Mouse (Mus musculus): ENCODE measurements around the gene Irf2. TPM values are rescaled to one million over a fixed set of nuclear protein-coding genes. Genes with fewer than 3 reads are reported as not detected.
A peak's percentile ranks its signal among the peaks of the same experiment; 100 is the strongest.

Irf2 gene
- total RNA-seq, 2 experiments from 2014 or later = 29.6 to 36.3 TPM

DNA sequence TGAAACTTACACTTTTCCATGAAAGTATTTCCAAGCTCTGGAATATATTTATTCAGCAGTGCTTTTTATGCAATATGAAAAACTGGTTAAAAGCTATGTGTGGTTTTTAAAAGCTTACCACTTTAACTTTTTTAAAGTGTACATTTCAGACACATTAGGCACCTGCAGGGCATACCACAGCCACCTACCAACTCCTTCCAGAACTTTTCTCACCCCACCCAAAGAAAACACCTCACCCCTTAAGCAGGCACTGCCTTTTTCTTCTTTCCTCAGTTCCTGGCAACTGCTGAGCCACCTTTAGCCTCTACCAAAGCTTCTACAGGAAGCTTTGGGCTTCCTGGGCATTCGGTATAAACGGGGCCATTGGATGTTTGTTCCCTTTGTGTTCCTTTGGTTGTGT, 62.5 kb downstream of the Irf2 start:
- no peak for DNase-seq

DNA sequence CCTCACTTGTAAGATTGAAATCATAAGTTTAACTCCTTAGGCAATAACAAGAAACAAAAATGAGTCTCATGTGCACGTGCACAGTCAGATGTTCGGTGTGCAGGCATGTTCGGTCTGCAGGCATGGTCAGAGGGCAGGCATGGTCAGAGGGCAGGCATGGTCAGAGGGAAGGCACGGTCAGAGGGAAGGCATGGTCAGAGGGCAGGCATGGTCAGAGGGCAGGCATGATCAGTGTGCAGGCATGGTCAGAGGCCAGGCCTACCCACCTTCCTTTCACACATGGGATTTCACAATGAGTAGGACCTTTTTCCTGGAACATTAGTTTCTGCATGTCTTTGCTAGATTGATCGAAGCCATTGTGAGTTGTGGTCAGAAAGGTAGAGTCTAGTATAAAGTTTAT, 65.2 kb downstream of the Irf2 start:
- DNase-seq = no peak

DNA sequence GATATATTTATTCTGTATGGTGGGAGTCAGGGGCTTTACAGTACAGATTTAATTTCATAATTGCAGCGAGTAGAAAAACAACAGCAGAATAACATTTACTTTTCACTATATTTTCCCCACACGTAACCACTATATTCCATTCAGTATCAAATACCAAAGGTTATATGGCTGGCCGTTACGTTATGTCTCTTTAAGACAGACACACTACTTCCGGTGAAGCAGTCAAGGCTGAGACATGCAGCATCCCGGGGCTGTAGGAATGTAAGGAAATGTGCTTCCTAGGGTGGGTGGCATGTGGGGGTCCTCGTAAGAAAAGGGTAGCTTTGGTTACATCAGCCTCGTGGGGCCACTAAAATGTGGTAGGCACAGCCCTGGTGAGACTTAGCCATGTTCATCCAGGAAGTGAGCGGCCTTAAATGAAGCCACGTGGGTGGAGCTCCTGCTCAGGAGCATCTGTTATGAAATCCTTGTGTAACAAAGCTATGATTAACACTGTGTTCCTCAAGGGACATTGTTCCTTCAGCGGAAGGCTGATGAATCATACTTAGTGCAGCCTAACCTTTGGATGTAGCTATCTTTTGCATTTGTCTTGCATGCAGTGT, 71.6 kb downstream of the Irf2 start:
- DNase-seq = no peak

DNA sequence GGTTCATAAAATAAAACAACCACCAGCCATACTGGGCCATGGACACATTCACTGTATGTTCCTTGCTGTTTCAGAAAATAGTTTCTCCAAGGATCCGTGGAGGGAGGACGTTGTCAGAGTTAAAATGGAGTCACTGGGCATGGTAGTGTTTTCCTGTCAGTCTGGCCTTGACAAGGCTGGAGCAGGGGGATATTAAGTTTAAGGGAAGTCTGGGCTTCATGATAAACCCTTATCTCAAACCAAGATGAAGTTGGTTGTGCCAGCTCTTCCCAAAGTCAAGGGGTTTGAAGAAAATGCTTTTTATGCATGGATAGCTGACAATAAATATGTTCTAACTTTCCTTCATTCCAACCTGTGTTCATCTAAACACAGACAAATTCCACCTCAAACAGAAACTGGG, 72.4 kb downstream of the Irf2 start:
- DNase-seq = no peak

DNA sequence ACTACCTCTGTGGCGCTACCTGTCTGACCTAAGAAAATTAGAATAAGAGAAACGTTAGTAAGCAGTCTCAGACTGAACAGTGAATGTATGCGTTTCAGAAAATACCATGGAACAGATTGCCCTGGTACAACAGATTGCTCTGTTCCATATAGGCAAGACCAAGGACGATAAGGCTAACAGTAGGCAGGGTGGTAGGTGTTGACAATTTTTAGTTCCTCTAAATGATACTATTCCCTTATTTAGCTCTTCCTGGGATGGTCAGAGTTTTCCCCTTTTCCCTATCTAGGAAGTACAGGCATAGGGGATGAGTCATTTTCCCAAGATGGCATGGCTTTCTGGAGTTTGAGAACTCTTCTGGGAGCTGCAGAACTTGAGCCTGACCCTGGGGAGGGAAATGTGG, 73.4 kb downstream of the Irf2 start:
- DNase-seq = no peak

DNA sequence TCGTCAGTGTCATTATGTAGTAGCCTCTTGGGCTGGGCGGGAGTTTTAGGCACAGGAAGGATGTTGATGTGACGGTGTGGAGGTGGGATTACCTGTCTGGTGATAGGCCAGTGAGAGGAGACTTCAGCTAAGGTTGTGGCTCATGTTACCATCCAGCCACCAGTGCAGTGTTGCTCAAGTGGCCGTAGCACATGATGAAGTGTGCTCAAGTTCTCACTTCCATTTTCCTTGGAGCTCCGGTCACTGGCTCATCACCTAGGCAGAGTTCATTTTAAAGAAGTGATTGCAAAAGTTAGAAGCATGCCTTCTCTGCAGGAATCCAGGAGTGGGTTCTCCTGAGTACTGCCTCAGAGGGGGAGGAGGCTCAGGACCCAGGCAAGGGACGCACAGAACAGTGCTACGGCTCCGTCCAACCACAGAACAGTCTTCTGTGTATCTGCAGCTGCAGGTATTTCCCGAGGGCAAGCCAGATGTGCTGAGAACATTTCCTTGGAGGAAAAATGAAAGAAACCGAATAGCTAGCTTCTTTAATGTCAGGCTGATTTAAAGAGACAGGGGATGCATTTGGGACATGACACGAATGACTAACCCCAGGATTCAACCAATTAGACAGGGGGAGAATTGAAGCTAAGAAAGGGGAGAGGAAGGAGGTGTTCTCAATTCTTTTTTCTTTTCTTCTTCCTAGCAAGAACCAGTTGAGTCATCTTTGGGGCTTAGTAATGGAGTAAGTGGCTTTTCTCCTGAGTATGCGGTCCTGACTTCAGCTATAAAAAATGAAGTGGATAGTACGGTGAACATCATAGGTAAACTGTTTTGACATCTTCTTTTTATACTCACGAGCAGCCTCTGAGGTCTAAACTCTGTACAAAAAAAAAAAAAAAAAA, 78.8 kb downstream of the Irf2 start:
- no peak for DNase-seq

DNA sequence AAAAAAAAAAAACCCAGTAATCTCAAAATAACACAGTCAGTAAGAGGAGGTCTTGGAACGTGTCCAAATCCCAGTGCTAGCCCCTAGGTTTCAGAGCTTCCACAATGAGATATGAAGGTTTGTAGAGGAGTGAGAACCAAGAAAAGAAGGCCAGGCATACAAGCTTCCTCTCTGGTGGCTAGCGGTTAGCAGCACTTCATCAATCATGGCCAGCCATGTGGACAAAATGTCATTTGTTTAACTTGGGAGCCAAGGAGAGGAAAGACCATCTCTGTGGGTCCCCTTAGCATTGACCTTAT, 79.4 kb downstream of the Irf2 start:
- DNase-seq = peak; percentile 31

DNA sequence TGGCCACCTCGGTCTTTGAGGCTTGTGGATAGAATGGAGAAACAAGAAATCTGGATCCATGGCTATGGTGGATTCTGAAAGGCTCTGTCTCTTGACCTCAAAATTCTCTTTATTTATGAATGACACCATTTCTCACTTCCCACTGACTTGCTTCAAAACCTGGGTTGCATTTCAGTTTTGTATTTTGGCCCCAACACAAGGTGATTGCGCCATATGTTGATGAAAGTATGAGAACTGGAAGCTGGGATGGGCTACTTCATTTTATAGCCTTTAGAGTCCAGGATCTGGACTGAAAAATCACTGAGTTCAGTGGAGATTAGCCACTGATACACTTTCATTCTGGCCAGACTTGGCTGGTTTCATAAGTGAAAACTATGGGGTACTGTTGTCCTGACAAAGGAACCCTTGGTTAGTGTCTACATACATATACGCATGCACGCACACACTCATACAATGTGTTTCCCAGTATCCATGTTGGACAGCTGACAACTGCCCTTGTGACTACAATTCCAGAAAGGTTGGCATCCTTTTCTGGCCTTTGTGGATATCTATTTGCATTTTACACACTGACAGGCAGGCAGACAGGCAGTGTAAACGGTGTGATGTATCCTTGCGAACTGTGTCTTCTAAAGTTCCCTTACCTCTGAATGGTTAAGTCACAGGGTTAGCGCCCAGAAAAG, 89.3 kb downstream of the Irf2 start:
- DNase-seq = no peak

DNA sequence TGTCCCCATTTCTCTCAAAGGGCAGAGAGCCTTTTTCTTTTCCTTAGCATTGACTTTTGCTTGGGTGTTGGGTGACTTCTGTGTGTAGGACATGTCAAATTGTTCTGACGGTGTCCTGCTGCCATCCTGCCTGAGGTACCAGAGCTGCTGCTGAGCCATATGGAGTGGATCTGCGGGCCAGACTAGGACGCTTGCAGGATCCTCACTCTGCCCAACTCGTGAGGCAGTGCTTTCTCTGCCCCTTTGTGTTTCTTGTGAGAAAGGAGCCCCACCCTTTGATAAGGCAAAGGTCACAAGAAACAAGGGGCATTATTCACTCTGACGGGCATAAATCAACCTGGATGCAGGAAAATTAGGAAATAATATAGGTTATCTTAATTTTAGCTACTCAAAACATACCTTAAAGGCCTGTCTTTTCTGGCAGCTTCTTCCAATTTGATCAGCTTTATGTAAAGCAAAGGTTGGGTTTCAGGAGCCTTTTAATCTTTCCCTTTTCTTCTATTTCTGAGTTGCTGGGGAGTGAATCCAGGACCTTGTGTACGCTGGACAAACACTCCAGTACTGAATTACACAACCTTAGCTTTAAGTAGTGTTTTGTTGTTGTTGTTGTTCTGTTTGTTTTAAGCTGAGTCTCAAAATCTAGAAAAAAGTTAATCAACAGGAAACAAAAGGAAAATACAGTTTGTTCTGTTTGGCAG, 90.0 kb downstream of the Irf2 start:
- no peak for DNase-seq

DNA sequence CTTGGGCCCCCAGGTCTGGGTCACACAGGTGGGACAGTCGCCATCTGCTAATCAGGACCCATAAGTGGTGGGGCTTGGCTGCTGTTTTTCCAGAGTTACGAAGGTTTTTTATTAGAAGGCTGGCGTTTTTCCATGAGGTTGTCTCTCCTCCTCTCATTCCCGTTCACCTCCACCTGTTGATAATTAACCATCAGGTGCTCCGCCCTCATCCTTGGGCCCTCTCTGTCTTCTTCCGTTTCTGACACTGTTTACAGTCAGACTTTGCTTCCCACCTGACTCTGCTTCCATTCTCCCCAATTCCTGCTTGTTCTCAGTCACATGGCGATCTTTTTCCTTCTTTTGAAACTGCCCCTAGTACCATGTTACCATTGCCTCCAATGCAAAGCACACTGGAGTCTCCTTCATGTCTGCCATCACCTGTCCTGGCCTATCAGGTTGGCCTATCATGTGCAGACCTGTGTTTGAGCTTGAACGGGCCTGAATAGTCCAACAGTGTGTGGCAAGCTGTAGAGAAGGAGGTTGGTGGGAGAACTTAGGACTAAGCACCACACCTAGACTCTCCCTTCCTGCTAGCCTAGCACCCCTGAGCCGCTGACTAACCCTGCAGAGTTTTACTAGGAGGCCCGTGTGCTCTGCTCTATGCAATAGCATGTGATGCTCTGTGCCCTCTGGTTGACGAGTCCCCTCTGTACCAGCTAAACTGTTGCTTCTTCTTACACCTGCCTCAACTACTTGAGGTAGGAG, 90.8 kb downstream of the Irf2 start:
- DNase-seq = no peak

DNA sequence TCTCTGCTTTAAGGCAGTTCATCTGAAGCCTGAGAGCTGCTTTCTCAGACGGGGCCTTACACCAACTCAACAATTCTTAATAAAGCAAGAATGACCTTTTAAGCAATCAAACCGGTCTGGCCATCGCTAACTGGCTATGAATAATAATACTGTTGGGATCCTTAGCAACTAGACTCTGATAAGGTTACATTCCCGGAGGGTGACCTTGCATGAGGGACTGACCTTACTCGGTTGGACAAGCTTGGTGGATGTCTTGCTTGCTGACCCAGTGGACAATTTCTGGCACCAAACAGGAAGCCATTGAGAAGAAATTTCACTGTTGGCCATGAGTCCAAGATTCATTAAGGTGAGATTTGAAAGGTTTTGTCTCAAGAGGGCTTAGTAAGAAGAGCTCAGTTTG, 92.4 kb downstream of the Irf2 start:
- DNase-seq = no peak

DNA sequence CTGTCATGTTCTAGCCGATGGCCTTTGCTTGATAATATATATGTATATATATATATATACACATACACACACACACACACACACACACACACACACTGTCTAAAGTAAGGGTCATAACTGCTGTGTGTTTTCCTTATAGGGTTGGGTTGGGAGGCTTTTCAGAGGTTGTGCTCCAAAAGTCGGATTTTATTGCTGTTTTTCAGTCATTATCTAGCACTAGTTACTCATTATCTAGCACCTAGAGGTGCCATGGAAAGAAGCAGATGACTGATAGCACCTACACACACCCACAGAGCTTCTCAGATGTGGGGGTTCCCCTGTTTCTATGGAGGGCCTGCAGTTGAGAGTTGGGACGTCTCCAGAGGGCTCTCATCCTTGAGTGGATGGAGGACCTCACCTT, 92.9 kb downstream of the Irf2 start:
- no peak for DNase-seq

DNA sequence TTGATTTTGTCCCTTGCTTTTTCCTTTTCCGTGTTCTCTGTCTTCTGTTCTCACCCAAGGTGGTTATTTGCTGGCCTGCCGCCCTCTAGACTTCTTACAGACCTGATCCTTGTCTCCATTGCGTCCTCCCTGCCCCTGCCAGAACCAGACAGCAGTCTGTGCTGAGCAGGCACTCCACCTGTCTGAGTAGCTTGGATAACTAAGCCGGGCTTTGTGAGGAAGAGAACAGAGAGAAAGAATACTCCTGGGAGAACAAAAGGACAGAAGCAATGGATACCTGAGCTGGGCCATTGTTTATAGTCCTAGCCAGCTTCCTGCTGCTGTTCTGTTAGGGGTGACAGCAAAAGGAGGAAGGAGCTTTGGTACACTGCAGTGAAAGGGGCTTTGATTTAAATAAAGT, 94.2 kb downstream of the Irf2 start:
- DNase-seq = no peak

DNA sequence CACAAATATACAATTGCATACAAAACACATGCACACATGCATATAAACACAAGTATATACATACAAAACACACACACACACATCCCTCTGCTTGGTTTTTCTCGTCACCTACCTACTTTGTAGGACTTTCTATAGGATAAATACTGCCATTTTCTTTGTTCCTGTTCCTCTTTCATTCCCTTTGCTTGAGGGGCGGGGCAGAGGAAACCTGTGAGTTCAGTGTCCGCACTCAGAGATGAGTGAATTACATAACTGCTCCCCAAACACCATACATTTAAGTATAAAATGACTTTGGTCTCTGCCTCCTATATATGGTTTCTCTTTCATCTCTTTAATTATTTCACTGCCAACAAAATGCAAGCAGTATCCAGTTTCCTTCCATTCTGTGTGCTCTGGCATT, 94.9 kb downstream of the Irf2 start:
- DNase-seq = no peak

DNA sequence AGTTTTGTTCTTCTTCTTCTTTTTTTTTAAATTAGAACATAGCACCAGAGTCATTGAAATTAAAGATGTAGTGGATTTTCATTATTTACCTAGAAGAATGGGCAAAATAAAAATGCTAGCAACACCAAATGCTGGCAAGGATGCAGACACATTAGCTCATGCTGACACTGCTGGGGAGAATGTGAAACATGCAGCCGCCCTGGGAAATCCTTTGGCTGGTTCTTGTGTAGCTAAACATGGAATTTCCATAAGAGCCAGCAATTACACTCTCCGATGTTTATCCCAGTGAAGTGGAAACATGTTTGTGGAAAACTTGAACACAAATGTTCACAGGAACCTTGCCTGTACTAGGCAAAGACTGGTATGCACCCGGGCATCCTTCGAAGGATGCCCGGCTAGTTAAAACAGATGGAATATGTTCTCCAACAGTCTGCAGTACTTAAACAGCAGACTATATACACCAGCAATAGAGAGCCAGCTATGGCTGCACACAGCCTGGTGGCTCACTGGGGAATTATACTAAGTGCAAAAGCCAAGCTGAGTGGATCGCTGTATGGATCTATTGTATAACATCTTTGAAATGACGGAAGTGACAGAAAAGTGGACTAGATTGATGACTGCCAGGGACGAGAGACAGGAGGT, 96.6 kb downstream of the Irf2 start:
- DNase-seq = no peak

DNA sequence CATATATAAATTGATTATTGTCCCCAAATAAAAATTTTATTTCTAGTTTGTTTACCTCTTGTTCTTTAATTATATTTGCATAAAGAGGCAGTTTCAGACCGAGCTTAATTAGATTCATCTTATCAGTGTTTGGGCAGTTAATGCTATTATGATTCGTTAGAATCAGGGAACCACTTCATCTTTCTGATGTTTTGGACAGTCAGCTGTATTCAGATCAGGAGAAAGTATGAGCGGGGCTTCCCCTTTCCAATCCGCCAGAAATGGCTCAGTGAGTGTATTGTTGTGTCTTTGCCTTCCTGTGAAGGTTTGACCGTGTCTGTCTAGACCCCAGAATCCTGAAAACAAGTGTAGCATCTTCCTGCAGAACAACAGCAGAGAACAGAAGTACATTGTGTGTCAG, 97.4 kb downstream of the Irf2 start:
- DNase-seq = no peak

DNA sequence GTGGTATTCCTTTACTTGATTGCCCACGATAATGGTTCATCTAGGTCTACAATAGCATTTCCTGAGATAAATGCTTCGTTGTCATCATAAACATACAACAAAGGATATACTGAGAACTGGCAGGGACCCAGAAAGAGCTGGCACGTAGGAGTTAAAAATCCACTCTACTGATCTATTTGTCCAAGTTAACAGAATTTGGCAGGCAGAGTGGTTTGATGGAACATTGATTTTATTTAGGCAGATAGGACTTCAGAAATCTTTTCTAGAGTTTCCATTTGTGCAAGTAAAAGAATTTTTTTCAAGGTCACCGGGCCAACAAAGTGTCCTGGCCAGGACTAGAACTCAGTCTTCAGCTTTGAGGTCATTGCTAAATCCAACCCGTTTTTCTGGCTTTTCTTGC, 98.5 kb downstream of the Irf2 start:
- no peak for DNase-seq

DNA sequence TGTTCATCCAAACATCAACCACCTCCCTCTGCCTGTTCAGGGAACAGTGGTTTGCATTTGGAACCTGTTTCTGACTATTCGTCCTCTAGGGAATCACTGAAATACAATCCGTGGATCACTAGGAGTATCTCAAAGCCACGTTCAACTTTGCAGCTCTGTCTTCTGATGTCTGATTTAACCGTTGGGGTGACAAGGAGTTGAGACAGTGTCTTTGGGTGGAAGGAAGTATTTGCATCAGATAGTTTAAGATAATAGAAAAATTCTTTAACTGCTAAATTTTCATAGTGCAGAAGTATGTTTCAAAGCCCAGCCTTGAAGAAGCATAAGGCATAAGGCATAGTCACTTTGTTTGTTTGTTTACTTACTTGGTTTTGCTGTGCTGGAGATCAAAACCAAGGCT, 100.9 kb downstream of the Irf2 start:
- DNase-seq = no peak

DNA sequence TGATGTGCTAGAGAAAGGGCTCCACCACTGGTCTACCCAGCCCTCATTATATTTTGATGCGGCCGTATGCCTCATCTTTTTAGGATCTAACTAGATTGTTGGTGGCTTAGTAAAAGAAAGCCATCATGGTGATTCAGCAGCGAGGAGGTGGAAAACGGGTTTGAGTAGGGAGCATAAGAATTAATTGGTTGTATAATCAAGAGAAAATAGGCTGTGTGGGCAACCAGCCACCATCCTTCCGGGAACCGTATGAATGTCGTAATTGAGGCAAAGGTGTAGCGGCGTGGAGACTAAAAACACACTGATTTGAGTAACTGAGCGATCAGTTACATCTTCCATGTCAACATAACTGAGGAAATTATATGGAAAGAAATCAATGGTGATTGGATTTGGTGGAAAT, 101.3 kb downstream of the Irf2 start:
- no peak for DNase-seq

DNA sequence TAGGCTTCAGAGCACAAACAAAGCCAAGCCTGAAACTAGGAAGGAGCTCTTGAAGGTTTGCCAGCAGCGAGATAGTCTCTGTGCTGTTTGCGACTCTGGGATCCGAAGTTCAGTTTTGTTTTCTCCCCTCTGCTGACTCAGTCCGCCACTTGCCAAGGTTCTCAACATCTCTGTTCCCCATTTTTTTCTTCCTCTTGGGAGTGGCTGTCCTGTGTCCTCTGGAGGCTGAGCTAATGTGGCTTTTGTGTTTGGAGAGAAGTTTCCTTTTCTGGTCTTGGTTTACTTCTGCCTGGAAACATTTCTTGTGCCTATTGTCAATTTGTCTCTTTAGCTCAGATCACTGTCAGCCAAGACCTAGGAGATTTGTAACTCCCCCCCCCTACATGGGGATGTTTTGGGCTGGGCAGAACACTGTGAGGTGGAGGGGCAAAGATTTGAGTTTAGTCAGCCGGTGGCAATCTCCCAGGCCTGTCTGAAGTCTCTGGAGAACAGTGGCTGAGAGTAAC, 103.2 kb downstream of the Irf2 start:
- peak; percentile 66 for DNase-seq

DNA sequence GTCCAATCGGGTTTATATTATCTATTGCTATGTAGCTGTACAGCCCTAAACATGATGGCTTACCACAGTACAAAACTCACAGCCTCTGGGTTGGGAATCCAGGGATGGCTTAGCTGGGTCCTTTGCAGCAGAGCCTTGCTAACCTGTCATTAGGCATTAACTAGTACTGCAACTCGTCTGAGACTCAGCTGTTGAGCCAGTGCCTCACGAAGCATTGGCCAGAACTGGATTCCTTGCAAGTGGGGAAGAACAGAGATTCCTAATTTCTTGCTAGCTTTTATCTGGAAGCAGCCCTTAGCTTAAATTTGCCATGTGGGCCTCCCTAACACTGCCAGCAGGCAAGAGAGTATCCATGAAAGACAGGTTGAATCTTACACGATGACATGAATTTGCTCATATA, 104.3 kb downstream of the Irf2 start:
- no peak for DNase-seq

Data from heart, postnatal 4 days (tissue).